Mouse (Mus musculus): ENCODE data around the gene Sema3f.

DNA sequence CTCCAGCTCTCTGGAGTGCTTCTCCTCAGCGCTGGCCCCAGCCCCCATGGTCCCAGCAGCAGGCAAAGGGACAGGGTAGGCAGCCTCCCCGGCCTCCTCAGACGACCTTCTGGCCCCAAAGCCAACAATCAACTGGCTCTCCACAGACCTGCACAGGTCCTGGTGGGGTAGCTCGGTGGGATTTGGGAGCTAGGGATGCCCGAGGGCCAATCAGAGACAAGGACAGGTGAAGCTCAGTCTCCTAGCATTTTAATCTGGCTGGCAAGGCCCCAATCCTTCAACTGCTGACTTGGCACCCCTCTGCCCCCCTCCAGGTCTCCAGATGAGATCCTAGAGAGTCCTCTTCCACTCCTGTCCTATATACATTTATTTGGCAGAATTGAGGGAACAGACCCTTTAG is 30.8 kb downstream of the Sema3f start, which contains the start of gene Gnat1:
- TF ChIP-seq CTCF (IDR thresholded peaks at IDR 0.05; ENCODE audit: control insufficient read depth, insufficient read depth, insufficient replicate concordance, low read depth, low read length) (no peak), POLR2A (IDR thresholded peaks at IDR 0.05; ENCODE audit: control insufficient read depth, low read depth, low read length) (no peak)
